Mouse (Mus musculus): ENCODE data around the gene Gm14698.
"Not testable (repeated sequence)": the region's sequence is repeated elsewhere in the genome, so short reads cannot be mapped to it uniquely, and the experiment has no call there.

Gene Gm14698

GRCm38 (mm10) chrX:68821059-68821458 lies at the start of gene Gm14698:
Gm14698 (plus strand) TSS chrX:68821093.
- ATAC-seq (ENCODE audit: insufficient number of reproducible peaks, low FRiP score, low TSS enrichment): not testable (repeated sequence)

GRCm38 (mm10) chrX:68820449-68820848 lies 444 bp upstream of the Gm14698 start:
- not testable (repeated sequence) for ATAC-seq (ENCODE audit: insufficient number of reproducible peaks, low FRiP score, low TSS enrichment)

GRCm38 (mm10) chrX:68839548-68840444 lies 18.9 kb downstream of the Gm14698 start:
- ATAC-seq (ENCODE audit: insufficient number of reproducible peaks, low FRiP score, low TSS enrichment): no peak; the same call in 1 of the 2 replicates

GRCm38 (mm10) chrX:68865145-68865544 lies 44.3 kb downstream of the Gm14698 start:
- peak; percentile 76; the same call in 1 of the 2 replicates for ATAC-seq (ENCODE audit: insufficient number of reproducible peaks, low FRiP score, low TSS enrichment)

All from cerebellum, adult (tissue).